Mouse (Mus musculus) MEL (cell line): Measurements from ENCODE around the gene Ryr3. TPM values are rescaled to one million over a fixed set of nuclear protein-coding genes. Genes with fewer than 3 reads are reported as not detected.
A peak's percentile ranks its signal among the peaks of the same experiment; 100 is the strongest.

ENCODE experiments used
- DNase-seq: peaks from one replicate; pipeline ENCODE4 v3.0.0; 2011; ENCODE audit warnings: low read depth, low spot score
- H3K27ac ChIP-seq: 2 replicates; pipeline ENCODE4 v1.5.1; 2012; ENCODE audit warnings: low read depth, mild to moderate bottlenecking, control low read depth, low read length, moderate library complexity; ENCODE audit not compliant: control insufficient read depth
- H3K27me3 ChIP-seq, 2 experiments: fragments of 150-350 bp in 1 of 2; sonication (generic) in 1 of 2; 2 replicates each; pipeline ENCODE4 v1.6.1; 2012; ENCODE audit warnings: low read length in 2 of 2, mild to moderate bottlenecking in 2 of 2, improper control_type of control experiment in 1 of 2, moderate library complexity in 1 of 2; ENCODE audit not compliant: insufficient read depth in 2 of 2, control insufficient read depth in 1 of 2
- H3K36me3 ChIP-seq, 2 experiments: 2 replicates each; pipeline ENCODE4 v1.6.1; 2012 to 2014; ENCODE audit warnings: low read length in 2 of 2, improper control_type of control experiment in 1 of 2, inconsistent platforms in 1 of 2, mild to moderate bottlenecking in 1 of 2; ENCODE audit not compliant: insufficient read depth in 2 of 2, control insufficient read depth in 1 of 2
- H3K4me1 ChIP-seq, 2 experiments: fragments of 150-350 bp in 1 of 2; sonication (generic) in 1 of 2; 2 replicates each; pipeline ENCODE4 v1.6.1; 2012; ENCODE audit warnings: low read length in 2 of 2, improper control_type of control experiment in 1 of 2, mild to moderate bottlenecking in 1 of 2; ENCODE audit not compliant: insufficient read depth in 2 of 2, control insufficient read depth in 1 of 2
- H3K4me3 ChIP-seq, 2 experiments: fragments of 150-350 bp in 1 of 2; sonication (generic) in 1 of 2; 2 replicates each; pipeline ENCODE4 v1.5.1; 2012; ENCODE audit warnings: low read depth in 2 of 2, low read length in 2 of 2, mild to moderate bottlenecking in 2 of 2, moderate library complexity in 2 of 2, control low read depth in 1 of 2, improper control_type of control experiment in 1 of 2; ENCODE audit not compliant: control insufficient read depth in 1 of 2, insufficient read depth in 1 of 2
- H3K79me2 ChIP-seq: 2 replicates; pipeline ENCODE4 v1.6.1; 2012; ENCODE audit warnings: mild to moderate bottlenecking, low read length, moderate library complexity; ENCODE audit not compliant: control insufficient read depth, poor library complexity, insufficient read depth
- H3K9ac ChIP-seq: 2 replicates; pipeline ENCODE4 v1.6.1; 2012; ENCODE audit warnings: low read depth, mild to moderate bottlenecking, control low read depth, low read length, moderate library complexity; ENCODE audit not compliant: control insufficient read depth, poor library complexity, severe bottlenecking
- H3K9me3 ChIP-seq: fragments of 150-350 bp; sonication (generic); replicated peaks from 2 replicates; pipeline ENCODE4 v1.6.1; 2012; ENCODE audit warnings: mild to moderate bottlenecking, low read length, improper control_type of control experiment, moderate library complexity; ENCODE audit not compliant: insufficient read depth
- BHLHE40 ChIP-seq: IDR thresholded peaks from 2 replicates; pipeline ENCODE4 v1.6.1; 2012; ENCODE audit warnings: low read depth, mild to moderate bottlenecking, inconsistent platforms, low read length, improper control_type of control experiment, borderline replicate concordance
- CHD1 ChIP-seq: IDR thresholded peaks from 2 replicates; pipeline ENCODE4 v1.6.1; 2012; ENCODE audit warnings: low read depth, mild to moderate bottlenecking, inconsistent platforms, low read length, improper control_type of control experiment
- CHD2 ChIP-seq: IDR thresholded peaks from 2 replicates; pipeline ENCODE4 v1.6.1; 2011; ENCODE audit warnings: low read length, improper control_type of control experiment
- CTCF ChIP-seq, 3 experiments: IDR thresholded peaks in 2 of 3; conservative IDR thresholded peaks in 1 of 3; 2 replicates each; pipeline ENCODE4 v1.5.1; 2011 to 2012; ENCODE audit warnings: low read length in 3 of 3, low read depth in 2 of 3, mild to moderate bottlenecking in 2 of 3, improper control_type of control experiment in 1 of 3, inconsistent platforms in 1 of 3, mixed read lengths in 1 of 3, moderate library complexity in 1 of 3; ENCODE audit not compliant: control insufficient read depth in 1 of 3, insufficient read depth in 1 of 3, poor library complexity in 1 of 3, severe bottlenecking in 1 of 3
- ELF1 ChIP-seq: IDR thresholded peaks from 2 replicates; pipeline ENCODE4 v1.6.1; 2014; ENCODE audit warnings: low read depth, mild to moderate bottlenecking, inconsistent platforms, low read length, improper control_type of control experiment, moderate library complexity
- EP300 ChIP-seq, 2 experiments: IDR thresholded peaks; 2 replicates each; pipeline ENCODE4 v1.6.1; 2011; ENCODE audit warnings: improper control_type of control experiment in 2 of 2, low read length in 2 of 2, low read depth in 1 of 2, mild to moderate bottlenecking in 1 of 2
- GABPA ChIP-seq: IDR thresholded peaks from 2 replicates; pipeline ENCODE4 v1.6.1; 2012; ENCODE audit warnings: low read depth, mild to moderate bottlenecking, inconsistent platforms, low read length, improper control_type of control experiment, moderate library complexity
- KAT2A ChIP-seq: conservative IDR thresholded peaks from 2 replicates; pipeline ENCODE4 v1.6.1; 2012; ENCODE audit warnings: low read depth, low read length, improper control_type of control experiment, inconsistent platforms
- MAX ChIP-seq: IDR thresholded peaks from 2 replicates; pipeline ENCODE4 v1.6.1; 2011; ENCODE audit warnings: low read length, improper control_type of control experiment
- MAZ ChIP-seq: IDR thresholded peaks from 2 replicates; pipeline ENCODE4 v1.6.1; 2012; ENCODE audit warnings: low read depth, mild to moderate bottlenecking, inconsistent platforms, low read length, improper control_type of control experiment
- MEF2A ChIP-seq: IDR thresholded peaks from 2 replicates; pipeline ENCODE4 v1.6.1; 2014; ENCODE audit warnings: low read depth, mild to moderate bottlenecking, inconsistent platforms, low read length, improper control_type of control experiment; ENCODE audit not compliant: poor library complexity, insufficient replicate concordance, severe bottlenecking; ENCODE audit errors: extremely low read depth
- MYB ChIP-seq: IDR thresholded peaks from 2 replicates; pipeline ENCODE4 v1.6.1; 2011; ENCODE audit warnings: mild to moderate bottlenecking, low read depth, low read length, improper control_type of control experiment
- NELFE ChIP-seq: IDR thresholded peaks from 2 replicates; pipeline ENCODE4 v1.6.1; 2011; ENCODE audit warnings: low read depth, low read length, improper control_type of control experiment
- NRF1 ChIP-seq: IDR thresholded peaks from 2 replicates; pipeline ENCODE4 v1.6.1; 2014; ENCODE audit warnings: low read depth, mild to moderate bottlenecking, inconsistent platforms, low read length, improper control_type of control experiment, moderate library complexity; ENCODE audit not compliant: poor library complexity, insufficient read depth, severe bottlenecking
- POLR2AphosphoS5 ChIP-seq: IDR thresholded peaks from 2 replicates; pipeline ENCODE4 v1.6.1; 2012; ENCODE audit warnings: low read depth, borderline replicate concordance, mild to moderate bottlenecking, inconsistent platforms, low read length, moderate library complexity, mixed read lengths
- RAD21 ChIP-seq: IDR thresholded peaks from 2 replicates; pipeline ENCODE4 v1.6.1; 2011; ENCODE audit warnings: mild to moderate bottlenecking, low read depth, low read length, improper control_type of control experiment
- RCOR1 ChIP-seq: IDR thresholded peaks from 2 replicates; pipeline ENCODE4 v1.6.1; 2012; ENCODE audit warnings: low read depth, mild to moderate bottlenecking, inconsistent platforms, low read length, improper control_type of control experiment
- SIN3A ChIP-seq: IDR thresholded peaks from 2 replicates; pipeline ENCODE4 v1.6.1; 2012; ENCODE audit warnings: low read length, improper control_type of control experiment, inconsistent platforms
- SMC3 ChIP-seq: IDR thresholded peaks from 2 replicates; pipeline ENCODE4 v1.6.1; 2011; ENCODE audit warnings: low read depth, low read length, improper control_type of control experiment
- TAL1 ChIP-seq: IDR thresholded peaks from 2 replicates; pipeline ENCODE4 v1.6.1; 2012; ENCODE audit warnings: mild to moderate bottlenecking, inconsistent platforms, low read length, moderate library complexity, mixed read lengths
- TCF12 ChIP-seq: IDR thresholded peaks from 2 replicates; pipeline ENCODE4 v1.6.1; 2014; ENCODE audit warnings: low read depth, mild to moderate bottlenecking, inconsistent platforms, low read length, improper control_type of control experiment, moderate library complexity
- USF1 ChIP-seq: IDR thresholded peaks from 2 replicates; pipeline ENCODE4 v1.6.1; 2014; ENCODE audit warnings: low read depth, mild to moderate bottlenecking, inconsistent platforms, low read length, improper control_type of control experiment, moderate library complexity
- USF2 ChIP-seq, 2 experiments: IDR thresholded peaks; 2 replicates each; pipeline ENCODE4 v1.6.1; 2011 to 2012; ENCODE audit warnings: improper control_type of control experiment in 2 of 2, low read length in 2 of 2, borderline replicate concordance in 1 of 2, inconsistent platforms in 1 of 2, low read depth in 1 of 2, mild to moderate bottlenecking in 1 of 2; ENCODE audit not compliant: insufficient read depth in 1 of 2
- ZC3H11A ChIP-seq: IDR thresholded peaks from 2 replicates; pipeline ENCODE4 v1.6.1; 2012; ENCODE audit warnings: low read depth, mild to moderate bottlenecking, inconsistent platforms, low read length, improper control_type of control experiment
- ZKSCAN1 ChIP-seq: IDR thresholded peaks from 2 replicates; pipeline ENCODE4 v1.6.1; 2012; ENCODE audit warnings: low read depth, mild to moderate bottlenecking, inconsistent platforms, low read length, improper control_type of control experiment, moderate library complexity
- polyA plus RNA-seq, 2 experiments: library from polyadenylated mRNA; stranded (reverse) in 1 of 2; unstranded in 1 of 2; fragments of >175 nt in 1 of 2; fragments of >200 nt in 1 of 2; gene quantifications; 2 replicates each; pipeline versions ENCODE4 v1.2.1 to v1.2.4; 2012; ENCODE audit warnings: low replicate concordance in 2 of 2, low read depth in 1 of 2; ENCODE audit not compliant: insufficient read length in 2 of 2, insufficient read depth in 1 of 2, missing spikeins in 1 of 2
- total RNA-seq: library from RNA; depleted of rRNA; stranded (reverse); fragments of 300-350 nt; gene quantifications from 2 replicates; pipeline ENCODE4 v1.2.3, GENCODE M21; 2012

Gene Ryr3
- total and polyA plus RNA-seq, 3 experiments, result 0.04 TPM; not detected in 2

GRCm38 (mm10) chr2:112799995-112800353 is 416.9 kb downstream of the Ryr3 start:
- TF ChIP-seq TAL1 (no peak), ZKSCAN1 (no peak), MEF2A (no peak), CHD2 (no peak), RAD21 (peak; percentile 88), MYB (no peak), GABPA (no peak), CHD1 (no peak), CTCF (IDR thresholded peaks at IDR 0.05 in 2 of 3, conservative IDR thresholded peaks at IDR 0.05 in 1 of 3; ENCODE audit: control insufficient read depth in 1 of 3, insufficient read depth in 1 of 3, low read depth in 2 of 3, low read length in 3 of 3, poor library complexity in 1 of 3, severe bottlenecking in 1 of 3) (peak; percentile 84 to 91 (median 90)), NRF1 (no peak), RCOR1 (no peak), MAZ (no peak), BHLHE40 (no peak), NELFE (no peak), TCF12 (no peak), SMC3 (peak; percentile 88), ZC3H11A (peak; percentile 71), KAT2A (no peak)

GRCm38 (mm10) chr2:112799351-112799994 is 417.4 kb downstream of the Ryr3 start:
- no peak for TF ChIP-seq MAX
- no peak for TF ChIP-seq NELFE
- TF ChIP-seq MAZ, result no peak
- TF ChIP-seq SIN3A, result no peak
- TF ChIP-seq TAL1, result no peak
- TF ChIP-seq POLR2AphosphoS5, result no peak
- no peak for TF ChIP-seq CTCF (IDR thresholded peaks at IDR 0.05 in 2 of 3, conservative IDR thresholded peaks at IDR 0.05 in 1 of 3; ENCODE audit: control insufficient read depth in 1 of 3, insufficient read depth in 1 of 3, low read depth in 2 of 3, low read length in 3 of 3, poor library complexity in 1 of 3, severe bottlenecking in 1 of 3)
- TF ChIP-seq ELF1, result no peak
- no peak for TF ChIP-seq EP300 (IDR thresholded peaks at IDR 0.05; ENCODE audit: low read depth in 1 of 2, low read length in 2 of 2)
- TF ChIP-seq USF1, result no peak
- TF ChIP-seq USF2 (IDR thresholded peaks at IDR 0.05; ENCODE audit: borderline replicate concordance in 1 of 2, insufficient read depth in 1 of 2, low read depth in 1 of 2, low read length in 2 of 2), result no peak
- peaks cover 0 to 5% of the 10 kb centered on the region in 2 experiments; a peak in 3 of 4 replicates for H3K27me3 ChIP-seq
- H3K36me3 ChIP-seq, result 0 out of 4 replicates have a peak, but pooled peaks cover 0 to 2% of the 10 kb centered on the region in 2 experiments
- no peak overlapping the region for H3K9ac ChIP-seq
- DNase-seq, result no peak
- H3K4me1 ChIP-seq, result no peaks in the 10 kb centered on the region; a peak in 1 of 4 replicates
- no peak overlapping the region for H3K27ac ChIP-seq
- no peaks in the 10 kb centered on the region for H3K79me2 ChIP-seq
- no peaks in the 10 kb centered on the region for H3K9me3 ChIP-seq
- no peak overlapping the region for H3K4me3 ChIP-seq

More at GRCm38 (mm10) chr2:112799995-112800353, 416.9 kb downstream of the Ryr3 start:
- peak; percentile 68 for DNase-seq
- Histone ChIP-seq H3K4me3 (no peak overlapping the region), H3K27ac (no peak overlapping the region), H3K27me3 (peaks cover 0 to 5% of the 10 kb centered on the region in 2 experiments; a peak in 3 of 4 replicates), H3K36me3 (0 out of 4 replicates have a peak, but pooled peaks cover 0 to 2% of the 10 kb centered on the region in 2 experiments), H3K9me3 (no peaks in the 10 kb centered on the region), H3K4me1 (no peaks in the 10 kb centered on the region; a peak in 1 of 4 replicates), H3K79me2 (no peaks in the 10 kb centered on the region), H3K9ac (no peak overlapping the region)
